Mouse (Mus musculus) layer of hippocampus, adult 2 months (tissue): ENCODE data around the gene Ccdc169. TPM values are rescaled to one million over a fixed set of nuclear protein-coding genes. Genes with fewer than 3 reads are reported as not detected.

Experiments used
- DNase-seq, 2 experiments: peaks; one replicate each; pipeline ENCODE4 v3.0.0; 2022; ENCODE audit warnings: low spot score in 2 of 2
- H3K27ac ChIP-seq: fragments of 200-600 bp; 2 replicates; pipeline ENCODE4 v1.8.1; 2022
- H3K4me3 ChIP-seq: fragments of 200-600 bp; 2 replicates; pipeline ENCODE4 v1.8.1; 2022; ENCODE audit warnings: mild to moderate bottlenecking
- CTCF ChIP-seq: fragments of 200-600 bp; conservative IDR thresholded peaks from 2 replicates; pipeline ENCODE4 v1.8.1; 2022; ENCODE audit warnings: antibody characterized with exemption, mild to moderate bottlenecking, moderate library complexity
- total RNA-seq, 2 experiments: library from RNA; stranded (reverse); gene quantifications; 2 replicates each; pipeline ENCODE4 v1.2.3; 2021

Ccdc169 gene
- total RNA-seq, 2 experiments from 2014 or later, result 0.27 to 0.36 TPM

- no peak for TF ChIP-seq CTCF
- Histone ChIP-seq H3K27ac (no peak overlapping the region), H3K4me3 (no peak overlapping the region)
- DNase-seq, result no peak
Measured at GRCm38 (mm10) chr3:55109097-55109496, 28.0 kb upstream of the Ccdc169 start.

- Histone ChIP-seq H3K4me3 (peak within 1 kb of the TSS; percentile 80), H3K27ac (peak within 1 kb of the TSS; percentile 91)
- peak; percentile 99 for TF ChIP-seq CTCF
- peak; percentile 93 to 99 for DNase-seq
Measured at GRCm38 (mm10) chr3:55111935-55112709, 25.0 kb upstream of the Ccdc169 start, which contains the start of gene Spg20. TSS of gene Spg20 (plus strand) at chr3:55112108.

DNA sequence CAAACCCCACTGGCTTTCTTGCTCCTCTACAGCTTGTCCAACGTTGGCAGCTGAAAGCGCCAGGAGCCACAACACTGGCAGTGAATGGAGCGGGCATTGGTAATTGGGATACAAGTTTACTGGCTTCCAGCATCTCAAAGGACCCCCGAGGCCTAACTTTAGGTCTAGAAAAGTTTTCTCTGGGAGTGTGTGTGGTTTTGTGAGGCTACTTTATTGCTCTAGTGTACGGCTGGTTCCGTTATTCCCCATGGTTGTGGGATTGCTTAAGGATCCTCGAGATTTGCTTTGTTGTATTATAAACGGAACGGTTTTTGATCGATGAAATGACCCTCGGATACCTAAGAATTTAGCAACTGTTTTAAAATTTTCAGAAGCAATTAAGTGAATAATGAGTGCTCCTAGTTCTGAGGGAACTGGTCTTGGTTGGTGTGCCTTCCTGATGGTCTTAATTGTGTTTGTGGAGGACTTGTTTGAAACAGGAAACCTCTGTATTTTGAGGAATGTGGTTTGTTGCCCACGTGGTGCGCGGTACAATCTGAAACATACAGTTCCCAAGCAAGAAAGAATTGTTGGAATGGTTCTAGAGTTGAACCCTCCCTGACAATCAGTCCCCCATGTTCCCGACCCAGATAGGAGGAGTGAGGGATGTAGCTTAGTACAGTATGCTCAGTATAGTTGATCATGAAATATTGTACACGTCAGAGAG, 24.3 kb upstream of the Ccdc169 start:
- Histone ChIP-seq H3K27ac (peak overlapping the region; percentile 91), H3K4me3 (peak overlapping the region; percentile 80)
- DNase-seq, result no peak
- TF ChIP-seq CTCF, result no peak

DNA sequence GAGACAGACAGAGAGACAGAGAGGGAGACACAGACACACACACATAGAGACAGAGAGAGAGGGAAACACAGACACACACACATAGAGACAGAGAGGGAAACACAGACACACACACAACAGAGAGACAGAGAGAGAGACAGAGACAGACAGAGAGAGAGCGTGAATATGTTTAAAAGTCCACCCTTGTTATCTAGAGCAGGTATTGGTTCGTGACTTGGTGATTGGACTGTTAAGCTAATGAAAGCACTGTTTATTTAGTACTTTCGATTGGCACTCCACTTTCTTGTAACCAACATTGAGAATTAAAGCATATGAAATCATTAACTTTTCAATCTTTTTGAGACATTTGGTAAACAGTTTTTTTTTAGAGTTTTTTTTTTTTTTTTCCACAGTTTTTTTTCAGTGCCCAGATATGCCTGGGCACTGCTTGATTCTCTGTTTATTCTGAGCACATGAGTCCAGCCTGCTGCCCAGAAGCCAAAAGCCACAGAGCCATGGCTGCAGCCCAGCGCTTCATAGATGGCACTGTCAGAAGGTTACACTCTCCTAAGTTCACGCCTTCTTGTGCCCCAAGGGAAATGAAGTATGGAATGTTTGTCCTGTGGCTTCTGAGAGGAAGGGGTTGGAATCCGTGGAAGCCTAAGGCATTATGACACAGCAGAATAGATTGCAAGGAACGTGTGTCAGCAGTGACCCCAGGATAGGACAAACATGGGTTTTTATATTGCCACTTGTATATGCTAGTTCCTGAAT, 22.6 kb upstream of the Ccdc169 start:
- no peak for DNase-seq
- Histone ChIP-seq H3K4me3 (no peak overlapping the region), H3K27ac (no peak overlapping the region)
- TF ChIP-seq CTCF, result no peak

- Histone ChIP-seq H3K4me3 (no peak overlapping the region), H3K27ac (no peak overlapping the region)
- TF ChIP-seq CTCF, result no peak
- no peak for DNase-seq
Measured at GRCm38 (mm10) chr3:55115071-55115470, 22.1 kb upstream of the Ccdc169 start.

DNA sequence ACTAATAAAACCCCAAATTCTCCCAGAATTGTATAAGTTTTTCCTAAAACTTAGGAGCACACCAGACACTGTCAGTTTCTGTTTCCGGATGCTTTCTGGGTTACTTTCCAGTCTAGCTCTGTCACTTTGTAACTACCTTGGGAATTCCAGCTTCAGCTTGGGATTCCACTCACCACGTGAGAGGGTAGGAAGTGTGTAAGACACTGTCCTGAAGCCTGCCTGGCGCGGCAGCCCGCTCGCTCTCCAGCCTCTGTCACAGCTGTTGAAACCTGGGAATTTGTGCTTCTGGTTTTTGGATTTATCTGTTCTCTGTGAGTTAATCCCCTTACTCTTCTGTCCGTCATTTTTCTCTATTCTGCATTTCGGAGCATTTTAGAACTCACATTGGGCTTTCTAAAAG, 21.1 kb upstream of the Ccdc169 start:
- H3K27ac ChIP-seq, result no peak overlapping the region
- TF ChIP-seq CTCF, result no peak
- DNase-seq, result no peak

DNA sequence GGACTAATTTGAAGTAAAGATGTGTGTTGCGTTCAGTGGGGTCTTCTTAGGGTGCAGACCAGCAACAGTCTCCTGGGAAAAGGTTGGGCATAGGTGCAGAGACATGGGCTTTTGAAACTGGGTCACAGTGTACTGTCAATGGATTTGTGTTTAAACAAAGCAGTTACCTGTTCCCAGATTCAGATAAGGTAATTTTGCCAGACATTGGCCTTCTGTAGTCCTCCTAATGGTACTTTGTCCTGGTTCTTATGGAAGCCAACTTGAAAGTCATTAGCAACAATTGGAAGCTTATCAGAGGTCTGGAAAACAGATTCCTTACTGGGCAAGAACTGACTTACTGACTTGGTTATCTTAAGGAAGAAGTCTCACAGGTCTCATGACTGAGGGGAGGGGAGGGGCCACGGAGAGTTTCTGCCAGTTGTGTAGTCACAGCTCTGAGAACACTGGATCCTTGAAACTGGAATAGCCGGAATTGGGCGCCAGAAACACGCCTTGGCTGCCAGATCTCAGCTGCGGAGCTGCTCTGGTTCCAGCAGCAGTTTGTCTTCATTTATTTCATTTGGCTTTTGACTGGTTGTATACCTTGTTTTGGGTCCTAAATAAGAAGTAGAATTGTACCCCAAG, 17.8 kb upstream of the Ccdc169 start:
- no peak for TF ChIP-seq CTCF
- Histone ChIP-seq H3K27ac (peak overlapping the region; percentile 32; the same call in 1 of the 2 replicates), H3K4me3 (no peak overlapping the region)
- DNase-seq, result no peak

More for the DNA sequence above, 21.1 kb upstream of the Ccdc169 start:
- no peak overlapping the region for H3K4me3 ChIP-seq

DNA sequence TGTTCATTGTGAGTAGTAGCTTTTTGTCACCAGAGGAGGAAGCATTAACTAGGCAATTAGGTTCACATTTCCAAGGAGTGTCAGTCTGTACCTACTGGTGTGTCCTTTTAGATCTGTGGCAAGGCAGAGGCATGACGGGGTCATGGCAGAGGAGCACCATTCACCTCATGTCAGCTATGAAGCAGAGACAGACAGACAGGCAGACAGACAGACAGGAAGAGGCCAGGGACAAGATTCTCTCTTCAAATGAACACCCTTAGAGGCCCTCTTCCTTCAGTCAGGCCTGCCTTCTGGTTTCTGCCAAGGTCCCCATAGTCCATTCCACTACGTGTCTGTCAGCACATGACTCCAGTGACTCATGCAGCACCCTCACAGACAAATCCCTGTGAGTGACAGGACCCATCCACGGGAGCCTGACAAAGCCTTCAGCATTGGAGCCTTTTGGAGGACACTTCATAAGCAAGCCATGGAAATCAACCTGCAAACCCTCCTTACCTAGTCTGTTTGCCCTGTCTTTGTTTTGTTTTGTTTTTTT, 14.7 kb upstream of the Ccdc169 start:
- no peak for TF ChIP-seq CTCF
- no peak for DNase-seq
- Histone ChIP-seq H3K27ac (no peak overlapping the region), H3K4me3 (no peak overlapping the region)

- H3K27ac ChIP-seq, result no peak overlapping the region
- TF ChIP-seq CTCF, result no peak
- DNase-seq, result no peak
- no peak overlapping the region for H3K4me3 ChIP-seq
Measured at GRCm38 (mm10) chr3:55123064-55123463, 14.1 kb upstream of the Ccdc169 start.

- no peak overlapping the region for H3K4me3 ChIP-seq
- TF ChIP-seq CTCF, result no peak
Measured at GRCm38 (mm10) chr3:55129181-55129692, 7.9 kb upstream of the Ccdc169 start.

DNA sequence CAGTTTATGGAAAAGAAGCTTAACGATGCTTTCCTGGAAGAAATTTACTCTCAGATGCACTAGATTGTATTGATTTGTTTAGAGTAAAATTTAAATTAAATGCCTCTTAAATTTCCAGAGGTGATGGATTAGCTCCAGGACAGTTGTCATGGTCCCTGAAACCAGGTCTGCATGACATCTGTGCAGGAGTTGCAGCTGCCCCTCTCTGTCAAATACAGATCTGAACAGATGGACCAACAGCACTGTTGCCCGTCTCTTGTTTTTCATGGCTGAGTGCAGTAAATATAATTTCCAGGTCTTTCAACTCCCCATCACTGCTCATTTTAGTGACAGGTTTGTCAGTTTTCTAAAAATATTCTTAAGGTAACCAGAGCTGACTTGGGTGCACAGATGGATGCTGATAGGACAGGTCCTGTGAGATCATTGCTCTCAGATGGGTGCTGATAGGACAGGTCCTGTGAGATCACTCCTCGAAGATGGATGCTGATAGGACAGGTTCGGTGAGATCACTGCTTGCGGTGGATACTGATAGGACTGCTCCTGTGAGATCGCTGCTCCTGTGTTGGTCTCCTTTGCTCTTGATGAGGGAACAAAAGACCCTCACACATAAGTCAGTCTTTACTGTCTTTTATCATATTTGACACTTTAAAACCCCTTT, 5.4 kb upstream of the Ccdc169 start:
- DNase-seq, result no peak
- no peak overlapping the region for H3K4me3 ChIP-seq
- TF ChIP-seq CTCF, result no peak
- H3K27ac ChIP-seq, result no peak overlapping the region

More at GRCm38 (mm10) chr3:55129181-55129692, 7.9 kb upstream of the Ccdc169 start:
- no peak overlapping the region for H3K27ac ChIP-seq
- no peak for DNase-seq

DNA sequence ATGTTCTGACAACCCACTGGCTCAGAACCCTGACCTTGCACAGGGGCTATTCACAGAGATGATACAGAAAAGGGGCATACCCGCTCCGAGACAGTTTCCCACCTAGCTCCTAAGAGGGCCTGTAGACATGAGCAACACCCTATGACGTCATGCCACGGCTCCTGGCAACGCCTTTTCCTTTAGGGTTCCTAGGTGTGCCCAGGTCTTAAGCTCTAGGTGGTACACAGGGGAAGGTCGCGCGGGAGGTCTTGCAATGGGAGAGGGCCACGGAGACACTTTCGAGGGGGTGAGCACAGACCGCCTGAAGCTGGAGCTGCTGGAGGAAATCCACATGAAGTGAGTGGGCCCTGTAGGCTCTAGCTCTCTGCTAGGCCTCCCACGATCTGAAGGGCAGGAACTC, 2.7 kb downstream of the Ccdc169 start:
- no peak for TF ChIP-seq CTCF
- DNase-seq, result no peak
- Histone ChIP-seq H3K4me3 (no peak overlapping the region), H3K27ac (no peak overlapping the region)
